Mouse (Mus musculus) gastrocnemius, postnatal 25 days (tissue): ENCODE measurements around the gene Gpat2. TPM values are rescaled to one million over a fixed set of nuclear protein-coding genes. Genes with fewer than 3 reads are reported as not detected.

Experiments used
- DNase-seq: peaks from one replicate; pipeline ENCODE4 v3.0.0; 2022
- long read RNA-seq, 2 experiments: library from polyadenylated mRNA; stranded (forward); transcript quantifications; one replicate each; pipeline ENCODE4 v2.0.0; 2021
- total RNA-seq, 2 experiments: library from RNA; stranded (reverse); gene quantifications; 1 replicate in 1 of 2; 2 replicates in 1 of 2; pipeline ENCODE4 v1.2.3; 2021

Gpat2 gene
- total RNA-seq: not detected
- long read RNA-seq, experiment 1: 0 reads
- long read RNA-seq, experiment 2: 0 reads

DNA sequence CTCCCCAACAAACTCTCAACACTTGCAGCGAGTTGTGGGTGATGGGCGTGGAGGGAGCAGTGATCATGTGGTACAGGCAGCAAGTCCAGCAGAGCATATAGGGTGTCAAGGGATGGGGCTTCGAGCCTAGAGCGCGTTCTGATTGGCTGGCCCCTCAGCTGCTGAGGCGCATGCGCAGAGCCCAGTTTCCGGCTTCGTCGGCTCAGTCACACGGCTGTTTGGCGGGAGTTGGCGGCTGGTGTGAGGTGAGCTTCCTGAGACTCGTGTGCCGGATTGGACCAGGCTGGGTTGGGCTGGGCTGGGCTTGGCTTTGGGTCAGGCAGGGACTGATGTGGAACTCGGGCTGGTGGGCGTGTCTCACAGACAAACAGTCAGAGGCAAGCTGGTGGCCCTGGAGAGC is at the start of gene Gpat2:
Gpat2 (plus strand) TSS at position 223 of the 400 bp plus-strand sequence.
- no peak for DNase-seq

DNA sequence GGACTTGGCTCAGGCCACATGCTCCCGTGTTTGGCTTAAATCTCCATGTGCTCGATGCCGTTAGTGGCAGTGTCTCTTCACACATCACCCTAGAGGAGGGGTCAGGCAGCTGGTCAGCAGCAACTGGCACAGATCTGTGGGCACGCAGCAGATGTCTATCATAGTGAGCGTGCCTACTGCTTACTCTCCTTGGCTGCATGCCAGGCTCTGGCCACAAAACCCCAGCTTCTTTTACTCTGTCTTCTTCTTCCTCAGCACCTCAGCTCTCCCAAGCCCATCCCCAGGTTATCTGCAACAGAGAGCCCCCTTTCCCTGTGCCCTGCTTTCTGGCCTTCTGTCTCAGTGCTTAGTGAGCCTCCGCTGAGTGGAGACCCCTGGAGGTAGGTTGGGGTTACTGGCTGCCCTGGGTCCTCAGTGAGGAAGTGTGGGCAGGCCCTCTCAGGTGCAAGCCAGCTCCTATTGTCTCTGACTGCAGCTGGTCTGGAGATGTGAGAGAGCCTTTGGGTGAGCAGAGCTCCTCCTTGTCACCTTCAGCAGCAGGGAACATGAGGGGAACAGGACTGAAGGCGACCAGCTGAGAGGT is 49.1 kb upstream of the Gpat2 start:
- DNase-seq: no peak

DNA sequence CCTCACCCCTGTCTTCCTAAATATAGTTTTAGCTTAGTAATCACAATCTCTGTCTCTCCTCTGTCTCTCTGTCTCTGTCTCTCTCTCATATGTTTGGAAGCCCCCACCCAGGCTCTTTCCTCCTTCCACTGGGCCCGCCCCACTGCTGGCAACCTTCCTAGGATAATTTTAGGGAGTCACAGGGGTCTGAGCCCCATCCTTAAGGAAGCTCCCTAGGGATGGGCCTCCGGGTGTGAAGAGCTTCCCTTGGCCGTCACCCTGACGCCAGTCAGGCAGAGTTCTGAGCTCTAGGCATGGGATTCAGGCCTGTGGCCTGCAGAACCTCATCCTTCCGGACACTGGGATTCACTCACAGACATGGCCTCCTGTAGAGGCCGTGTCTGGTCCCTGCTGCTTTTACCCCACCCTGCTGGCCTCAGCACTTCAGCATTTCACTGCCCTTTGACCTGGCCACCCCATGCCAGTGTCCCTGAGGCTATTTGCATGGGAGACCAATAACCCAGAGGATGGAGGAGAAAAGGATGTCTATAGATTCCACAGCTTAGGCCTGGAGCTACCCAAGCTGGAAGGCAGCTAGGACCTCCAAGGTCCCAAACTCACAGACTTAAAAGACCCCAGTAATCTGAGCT is 48.5 kb upstream of the Gpat2 start:
- DNase-seq: no peak

DNA sequence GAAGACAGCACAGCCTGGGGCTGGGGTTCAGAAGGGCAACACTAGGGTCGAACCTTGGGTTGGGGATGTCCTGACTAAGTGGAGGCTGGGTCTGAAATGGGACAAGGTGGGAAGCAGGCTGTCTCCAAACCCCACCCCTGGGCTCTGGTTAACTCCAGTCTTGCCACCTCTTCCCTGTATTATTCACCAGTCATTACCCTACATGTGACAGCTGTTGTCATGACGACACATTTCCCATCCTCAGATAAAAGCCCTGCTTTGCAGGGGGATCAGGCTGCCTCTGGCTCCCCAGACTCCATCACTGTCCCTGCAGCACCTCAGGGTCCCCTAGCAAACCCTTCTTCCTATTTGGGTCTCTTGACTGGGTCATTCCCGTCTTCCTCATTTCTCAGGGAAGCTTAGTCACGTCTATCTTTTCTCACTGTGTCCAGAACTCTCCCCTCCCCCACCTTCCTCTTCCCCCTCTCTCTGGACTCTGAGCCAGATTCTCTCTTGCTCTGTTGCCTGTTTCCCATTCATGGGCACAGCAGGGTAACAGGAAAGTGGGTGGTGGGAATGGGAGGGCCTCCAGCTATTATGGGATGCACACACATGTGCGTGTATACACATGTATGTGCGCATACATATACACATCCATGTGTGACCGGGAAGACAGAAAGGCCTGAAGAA is 46.9 kb upstream of the Gpat2 start:
- no peak for DNase-seq

DNA sequence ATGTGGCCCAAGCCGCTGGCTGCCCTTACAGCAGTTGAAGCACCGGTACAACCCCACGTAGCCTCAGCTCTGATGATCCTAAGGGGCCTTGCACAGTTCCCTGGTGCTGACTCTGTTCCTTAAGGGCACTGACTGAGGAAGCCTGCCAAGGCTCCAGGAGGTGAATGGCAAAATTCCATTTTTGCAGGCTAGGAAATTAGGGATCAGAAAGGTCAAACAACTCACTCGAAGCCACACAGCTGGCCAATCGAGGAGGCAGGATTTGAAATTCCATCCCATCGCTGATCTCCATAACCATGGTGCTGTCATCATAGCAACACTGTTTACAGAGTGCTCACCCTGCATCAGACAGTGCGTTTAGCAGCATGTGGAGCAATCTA is 46.4 kb upstream of the Gpat2 start:
- no peak for DNase-seq

DNA sequence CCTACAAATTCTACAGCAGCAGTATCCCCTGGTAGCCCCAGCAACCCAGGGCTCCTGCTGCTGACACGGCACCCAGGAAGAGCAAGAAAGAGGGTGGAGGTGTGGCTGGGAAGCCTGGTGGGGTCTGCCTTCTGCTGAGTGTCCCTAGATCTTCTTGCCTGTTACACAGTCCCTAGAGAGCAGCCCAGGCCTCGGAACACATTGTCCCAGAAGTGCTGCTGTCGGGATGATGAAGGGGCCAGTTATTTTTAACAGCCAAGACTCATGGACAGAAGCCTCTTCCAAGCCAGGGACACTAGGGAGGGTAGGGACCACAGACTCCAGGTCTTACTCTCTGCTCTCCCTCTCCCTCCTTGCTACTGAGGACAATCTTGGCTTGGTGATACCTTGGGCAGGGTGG is 45.7 kb upstream of the Gpat2 start:
- peak; percentile 49 for DNase-seq

DNA sequence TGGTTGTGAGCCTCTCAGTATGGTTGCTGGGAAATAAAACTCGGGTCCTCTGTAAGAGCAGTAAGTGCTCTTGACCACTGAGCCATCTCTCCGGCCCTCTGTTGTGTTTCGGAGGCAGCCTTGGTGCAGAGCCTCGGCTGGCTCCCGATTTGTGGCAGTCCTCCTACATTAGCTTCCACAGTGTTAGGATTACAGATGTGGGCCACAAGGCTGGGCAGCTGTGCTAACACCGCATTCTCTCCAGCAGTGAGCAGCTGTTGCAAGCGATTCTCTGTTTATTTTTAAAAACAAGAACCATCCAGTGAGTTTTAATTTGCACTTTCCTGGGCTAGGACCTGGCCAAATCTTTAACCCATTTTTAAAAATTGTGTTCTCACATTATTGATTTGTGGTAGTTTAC is 41.1 kb upstream of the Gpat2 start:
- DNase-seq: no peak

DNA sequence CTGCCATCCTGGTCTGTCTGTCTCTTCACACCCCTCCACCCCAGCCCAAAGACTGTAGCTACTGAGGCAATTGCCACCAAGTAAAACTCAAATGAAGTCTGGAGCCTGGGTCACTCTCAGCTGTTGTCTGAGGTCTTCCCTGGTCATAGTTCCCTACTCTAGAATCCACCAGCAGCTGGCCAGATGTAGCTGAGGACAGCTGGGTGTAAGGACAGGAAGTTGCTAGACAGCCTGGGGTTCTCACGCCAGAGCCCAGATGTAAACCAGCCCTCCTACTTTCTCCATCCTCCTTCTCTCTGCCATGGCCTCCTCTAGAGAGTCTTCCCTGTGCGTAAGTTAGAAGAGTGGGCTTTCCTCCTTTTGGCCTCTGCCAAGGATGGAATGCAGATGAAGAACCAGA is 37.5 kb upstream of the Gpat2 start:
- DNase-seq: no peak

DNA sequence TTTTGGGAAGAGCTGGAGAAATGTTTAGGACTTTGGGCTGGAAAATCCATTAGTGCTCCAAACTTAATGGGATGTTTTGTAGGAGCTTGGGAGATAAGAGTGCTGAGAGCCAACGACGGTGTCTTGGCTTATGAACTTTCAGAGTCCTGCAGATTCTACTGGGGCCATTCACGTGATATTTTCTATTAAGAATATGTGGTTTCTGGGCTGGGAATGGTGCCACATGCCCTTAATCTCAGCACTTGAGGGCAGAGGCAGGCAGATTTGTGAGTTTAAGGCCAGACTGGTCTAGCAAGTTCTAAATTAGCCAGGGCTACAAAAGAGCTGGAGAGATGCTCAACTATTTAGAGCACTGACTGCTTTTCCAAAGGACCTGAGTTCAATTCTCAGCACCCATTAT is 34.6 kb upstream of the Gpat2 start:
- DNase-seq: no peak

DNA sequence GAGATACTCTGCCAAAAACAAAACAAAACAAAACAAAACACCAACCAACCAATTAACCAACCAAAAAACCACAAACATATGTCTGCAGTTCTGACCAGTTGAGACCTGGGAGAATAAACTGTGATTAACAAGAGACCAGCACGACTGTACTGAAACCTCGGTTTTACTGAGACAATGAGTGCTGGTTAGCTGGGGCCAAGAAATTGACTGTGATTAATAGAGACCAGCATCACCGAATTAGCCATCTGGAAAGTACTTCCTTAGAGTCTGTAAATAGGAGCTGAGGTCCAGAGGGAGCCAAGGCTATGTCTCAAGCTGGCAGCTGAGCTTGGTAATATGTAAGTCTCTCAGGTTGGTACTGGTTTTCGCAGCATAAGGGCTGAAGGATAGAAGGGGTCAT is 34.2 kb upstream of the Gpat2 start:
- DNase-seq: no peak

DNA sequence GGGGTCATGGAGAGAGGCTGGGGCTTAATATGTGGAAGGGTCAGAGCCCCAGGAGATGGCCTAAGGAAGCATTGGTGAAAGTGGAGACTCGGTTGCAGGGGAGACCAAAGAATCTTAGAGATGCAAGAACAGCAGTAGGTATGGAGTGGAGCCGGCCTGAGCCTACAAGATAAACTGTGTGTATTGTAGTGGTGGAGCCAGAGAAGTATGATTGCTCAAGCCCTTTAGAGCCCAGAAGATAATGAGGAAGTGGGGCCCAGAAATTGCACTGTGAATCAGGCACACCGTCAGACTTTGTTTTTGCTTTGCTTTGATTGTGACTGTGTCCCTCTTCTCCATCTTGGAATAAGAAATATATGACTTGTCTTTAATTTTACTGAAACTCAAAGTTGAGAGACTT is 33.7 kb upstream of the Gpat2 start:
- no peak for DNase-seq

DNA sequence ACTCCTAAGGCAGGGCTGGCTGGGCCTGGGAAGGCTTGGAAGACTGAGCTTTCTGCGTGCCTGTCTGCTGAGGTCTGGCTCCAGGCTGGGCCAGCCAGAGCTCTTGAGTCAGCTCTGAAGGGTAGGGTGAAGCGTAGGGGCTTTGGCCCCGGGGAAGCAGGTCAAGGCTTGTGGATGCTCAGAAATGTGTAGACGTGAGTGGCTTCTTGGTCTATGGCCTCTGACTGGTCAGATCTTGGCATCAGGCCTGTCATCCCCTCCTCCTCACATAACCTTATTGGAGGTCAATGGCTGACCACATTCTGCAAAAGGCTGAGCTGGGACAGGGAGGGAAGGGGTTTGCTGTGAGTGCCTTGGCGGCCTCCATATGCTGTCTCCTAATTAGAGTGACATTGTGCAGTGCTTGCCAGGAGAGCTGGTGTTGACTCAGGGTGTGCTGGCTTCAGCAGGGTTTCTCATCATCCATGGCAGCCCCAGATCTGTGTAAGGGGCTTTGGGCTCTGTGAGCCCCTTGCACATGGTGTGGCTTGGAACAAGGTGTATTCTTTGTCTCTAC is 30.3 kb upstream of the Gpat2 start:
- DNase-seq: no peak

DNA sequence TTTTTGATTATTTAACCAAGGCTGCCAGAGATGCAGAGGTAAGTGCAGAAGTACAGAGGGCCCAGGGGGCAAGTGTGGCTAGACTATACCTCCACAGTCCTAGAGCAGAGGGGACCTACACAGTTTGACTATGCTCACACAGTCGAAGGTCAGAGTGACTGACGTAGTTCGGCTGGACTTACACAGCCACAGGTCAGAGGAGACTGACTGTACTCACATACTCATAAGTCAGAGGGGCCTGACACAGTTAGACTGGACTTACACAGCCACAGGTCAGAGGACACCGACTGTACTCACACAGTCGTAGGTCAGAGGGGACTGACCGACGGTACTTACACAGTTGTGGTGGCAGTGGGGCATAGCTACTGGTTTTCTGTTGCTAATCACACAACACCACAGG is 26.3 kb upstream of the Gpat2 start:
- no peak for DNase-seq

DNA sequence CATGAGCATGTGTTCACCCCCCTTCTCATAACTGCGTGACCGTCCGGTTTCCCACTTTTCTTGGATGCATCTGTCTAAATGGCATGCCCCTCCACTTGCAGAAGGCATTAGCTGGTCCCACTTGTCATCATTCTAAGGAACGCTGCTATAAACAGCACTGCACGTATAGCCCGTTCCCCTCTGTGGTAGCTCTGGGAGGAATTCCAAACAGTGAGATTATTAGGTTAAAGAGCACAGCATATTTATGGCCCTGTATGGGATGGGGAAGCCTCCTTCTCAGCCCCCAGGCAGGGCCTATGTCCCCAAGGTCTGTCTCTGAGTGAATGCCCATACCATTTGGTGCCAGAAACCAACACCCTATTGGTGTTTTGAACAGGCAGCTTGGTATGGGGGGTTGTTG is 13.9 kb upstream of the Gpat2 start:
- DNase-seq: no peak

DNA sequence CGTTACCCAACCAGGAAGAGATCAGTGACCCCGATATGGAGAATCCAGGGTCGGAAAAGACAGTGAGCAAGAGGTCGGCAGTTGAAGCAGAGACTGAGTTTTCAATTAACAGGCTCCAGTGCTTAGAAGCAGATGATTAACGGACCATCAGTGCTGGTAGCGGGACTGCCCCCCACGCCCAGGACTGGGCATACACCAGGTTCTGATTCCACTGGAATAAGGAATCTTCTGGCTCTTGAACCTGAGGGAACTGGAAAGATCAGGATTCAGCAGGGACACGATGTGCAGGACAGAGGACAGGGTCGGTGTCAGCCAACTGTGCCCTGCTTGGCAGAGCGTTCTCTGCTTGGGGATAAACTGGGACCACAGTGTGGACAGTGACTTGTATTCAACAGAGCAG is 9.2 kb upstream of the Gpat2 start:
- DNase-seq: no peak

DNA sequence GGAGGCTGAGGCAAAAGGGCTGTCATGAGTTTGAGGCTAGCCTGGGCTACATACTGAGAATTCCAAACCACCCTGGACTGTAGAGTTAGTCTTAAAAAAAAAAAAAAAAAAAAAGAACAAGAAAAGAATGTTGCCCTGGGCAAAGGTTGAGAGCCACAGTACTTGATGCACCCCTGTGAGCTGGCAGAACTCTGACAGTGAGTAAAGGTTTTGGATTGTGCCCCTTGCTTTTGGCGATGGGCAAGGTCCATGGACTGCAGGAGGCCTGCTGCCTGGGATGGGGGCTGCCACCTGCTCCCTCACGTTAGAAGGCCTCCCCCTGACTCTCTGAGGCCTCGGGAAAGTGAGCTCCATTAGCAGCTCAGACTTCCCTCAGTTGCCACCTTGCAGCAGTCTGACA is 8.3 kb upstream of the Gpat2 start:
- no peak for DNase-seq

DNA sequence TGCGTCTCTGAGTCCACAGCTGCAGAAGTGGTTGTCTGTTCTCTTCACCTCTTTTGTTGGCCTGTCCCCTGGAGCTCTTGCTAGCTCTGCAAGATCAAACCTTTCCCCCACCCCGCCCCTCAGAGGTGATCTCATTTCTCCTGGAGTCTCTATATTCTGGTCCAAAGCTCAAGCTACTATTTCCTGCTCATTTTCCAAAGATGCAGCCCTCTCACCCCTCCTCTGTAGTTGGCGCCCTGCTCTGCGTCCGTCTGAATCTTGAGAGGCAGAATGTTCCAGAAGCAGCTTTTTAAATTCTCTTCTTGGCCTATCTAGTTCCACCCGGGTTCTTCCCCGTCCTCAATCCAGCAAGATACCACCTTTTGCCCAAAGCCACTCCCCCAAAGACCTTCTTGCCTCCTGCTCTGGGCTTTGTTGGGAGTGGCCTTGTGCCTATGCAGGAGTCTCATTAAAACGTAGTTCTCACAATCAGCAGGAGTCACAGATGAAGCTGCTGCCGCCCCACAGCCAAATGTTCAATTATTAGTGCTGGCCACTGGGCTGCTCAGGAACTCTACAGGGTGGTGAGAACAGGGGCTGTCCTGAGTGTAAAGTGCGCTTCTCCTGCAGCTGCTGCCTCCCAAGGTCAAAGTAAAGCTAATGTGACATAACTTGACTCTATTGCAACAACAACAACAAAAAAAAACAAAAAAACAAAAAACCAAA is 6.6 kb upstream of the Gpat2 start:
- no peak for DNase-seq

DNA sequence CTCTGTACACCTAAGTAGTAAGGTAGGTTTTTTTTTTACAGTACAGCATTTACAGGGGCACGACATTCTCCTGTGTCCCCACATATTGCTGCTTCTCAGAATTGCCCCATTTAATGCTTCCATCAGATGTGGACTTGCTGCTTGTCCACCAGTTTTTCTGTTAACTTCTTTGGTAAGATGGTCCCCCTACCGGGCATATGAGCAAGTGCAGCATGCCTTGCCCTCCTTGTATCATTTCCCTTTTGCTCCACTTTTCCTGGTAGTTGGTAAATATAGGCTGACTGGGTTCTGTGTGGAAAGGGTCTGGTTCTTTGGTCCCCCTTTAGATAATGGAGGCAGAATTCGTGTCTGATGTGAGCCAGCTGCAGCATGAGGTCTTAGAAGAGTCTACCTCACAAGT is 5.2 kb downstream of the Gpat2 start:
- no peak for DNase-seq

DNA sequence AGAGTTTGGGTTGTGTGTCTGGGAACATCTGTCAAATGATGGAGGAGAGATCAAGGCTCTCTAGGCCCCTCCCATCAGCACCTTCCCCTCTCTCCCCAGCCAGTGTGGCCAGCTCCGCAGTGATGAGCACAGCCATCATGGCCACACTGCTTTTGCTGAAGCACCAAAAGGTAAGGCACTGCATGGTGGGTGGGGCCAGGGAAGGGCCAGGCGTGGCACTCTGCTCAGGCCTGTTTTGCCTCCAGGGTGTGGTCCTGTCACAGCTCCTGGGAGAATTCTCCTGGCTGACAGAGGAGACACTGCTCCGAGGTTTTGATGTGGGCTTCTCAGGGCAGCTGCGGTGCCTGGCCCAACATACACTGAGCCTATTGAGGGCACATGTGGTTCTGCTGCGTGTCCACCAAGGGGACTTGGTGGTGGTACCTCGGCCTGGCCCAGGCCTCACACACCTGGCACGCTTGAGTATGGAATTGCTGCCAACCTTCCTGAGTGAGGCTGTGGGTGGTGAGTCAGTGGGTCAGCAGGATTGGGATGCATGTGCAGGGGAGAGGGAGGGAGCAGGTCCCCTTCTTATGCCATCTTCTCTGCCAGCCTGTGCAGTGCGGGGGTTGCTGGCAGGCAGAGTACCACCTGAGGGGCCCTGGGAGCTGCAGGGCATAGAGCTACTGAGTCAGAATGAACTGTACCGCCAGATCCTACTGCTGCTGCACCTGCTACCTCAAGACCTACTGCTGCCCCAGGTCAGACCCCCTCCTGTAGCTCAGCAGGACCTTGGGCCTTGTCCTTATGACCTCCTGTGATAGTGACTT is 8.7 kb downstream of the Gpat2 start:
- DNase-seq: no peak

DNA sequence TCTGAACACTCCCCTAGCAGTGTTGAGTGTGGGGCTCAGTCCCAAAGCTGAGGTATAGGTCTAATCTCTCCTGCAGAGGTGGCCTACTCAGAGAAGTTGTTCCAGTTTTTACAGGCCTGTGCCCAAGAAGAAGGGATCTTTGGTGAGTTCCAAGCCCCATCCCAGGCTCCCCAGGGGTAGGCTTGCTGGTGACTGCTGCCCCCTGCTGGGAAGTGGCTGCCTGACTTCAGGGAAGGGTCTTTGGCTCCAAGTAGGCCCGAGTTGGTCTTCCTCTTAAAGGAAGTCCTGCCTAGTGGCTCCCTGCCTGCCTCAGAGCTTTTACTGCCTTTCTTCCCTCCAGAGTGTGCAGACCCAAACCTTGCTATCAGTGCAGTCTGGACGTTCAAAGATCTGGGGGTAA is 10.1 kb downstream of the Gpat2 start:
- no peak for DNase-seq

DNA sequence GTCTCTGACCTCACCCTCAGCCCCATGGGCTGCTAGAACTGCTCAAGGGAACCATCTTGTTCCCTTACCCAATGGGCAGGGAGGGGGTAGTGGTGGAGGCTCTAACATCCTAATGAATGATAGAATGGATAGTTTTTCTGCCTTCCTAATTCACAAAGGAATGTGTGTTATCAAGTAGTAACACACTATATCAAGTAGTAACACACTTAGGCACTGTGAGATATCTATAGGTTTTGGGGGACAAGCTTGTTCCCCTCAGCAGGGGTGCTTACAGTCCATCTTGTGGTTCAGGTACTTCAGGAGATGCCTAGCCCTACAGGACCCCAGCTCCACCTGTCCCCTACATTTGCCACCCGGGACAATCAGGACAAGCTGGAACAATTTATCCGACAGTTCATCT is 10.6 kb downstream of the Gpat2 start:
- no peak for DNase-seq

DNA sequence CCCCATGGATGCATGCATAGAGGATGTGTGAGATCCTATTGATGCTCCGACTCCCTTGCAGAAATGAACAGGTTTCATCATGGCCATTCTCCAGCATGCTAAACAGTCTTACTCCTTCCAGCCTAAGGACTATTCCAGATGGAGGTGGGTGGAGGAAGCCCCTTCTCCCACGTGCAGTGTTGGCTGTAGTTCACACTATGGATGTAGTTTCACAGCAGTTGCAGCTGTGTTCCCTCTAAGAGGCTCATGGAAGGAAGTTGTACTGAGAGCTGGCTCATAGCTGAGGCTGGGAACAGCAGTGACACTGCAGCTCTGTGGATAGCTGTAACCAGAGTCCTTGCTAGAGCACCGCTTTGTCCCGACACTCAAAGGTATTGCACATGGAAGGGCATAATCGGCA is 12.7 kb downstream of the Gpat2 start:
- no peak for DNase-seq
